Mouse (Mus musculus) bone marrow macrophage, adult 2 months (primary cell): Measurements from ENCODE around the gene Gm38394.

Experiments
- CTCF ChIP-seq: IDR thresholded peaks from 2 replicates; pipeline ENCODE4 v1.5.1; 2012; ENCODE audit warnings: low read depth, mild to moderate bottlenecking, low read length, moderate library complexity
- POLR2A ChIP-seq: IDR thresholded peaks from 2 replicates; pipeline ENCODE4 v1.6.1; 2012; ENCODE audit warnings: mild to moderate bottlenecking, low read depth, low read length, borderline replicate concordance

- TF ChIP-seq POLR2A = no peak
- no peak for TF ChIP-seq CTCF
Observed at GRCm38 (mm10) chr1:133685749-133686519, 24.8 kb upstream of the Gm38394 start.
